Mouse (Mus musculus): Measurements from ENCODE around the gene Tmem203. TPM values are rescaled to one million over a fixed set of nuclear protein-coding genes. Genes with fewer than 3 reads are reported as not detected.

The Tmem203 gene
- total and polyA plus RNA-seq, 3 experiments = 21.2 to 28.3 (median 21.5) TPM

GRCm38 (mm10) chr2:25278928-25279882 is 24.0 kb downstream of the Tmem203 start:
- Histone ChIP-seq H3K27ac (ENCODE audit: insufficient read depth, low read depth) (no peak overlapping the region), H3K9me3 (replicated peaks; ENCODE audit: low read length) (no peaks in the 10 kb centered on the region), H3K36me3 (replicated peaks in 1 of 2; ENCODE audit: control insufficient read depth in 1 of 2, insufficient read depth in 1 of 2, low read length in 1 of 2) (peaks cover 72 to 91% of the 10 kb centered on the region in 2 experiments), H3K27me3 (replicated peaks) (no peaks in the 10 kb centered on the region), H3K9ac (ENCODE audit: insufficient read depth, low read depth) (no peak overlapping the region), H3K4me1 (ENCODE audit: control insufficient read depth in 1 of 2, insufficient read depth in 2 of 2) (no peaks in the 10 kb centered on the region), H3K4me2 (ENCODE audit: insufficient read depth, low read depth, poor library complexity, severe bottlenecking) (no peak overlapping the region), H3K4me3 (replicated peaks in 1 of 3; ENCODE audit: low read depth in 2 of 3, low read length in 2 of 3, poor library complexity in 1 of 3) (no peak overlapping the region), H3K79me2 (replicated peaks; ENCODE audit: control insufficient read depth, extremely low read depth, insufficient read depth, poor library complexity, severe bottlenecking) (0 out of 2 replicates have a peak, but pooled peaks cover 3% of the 10 kb centered on the region)
- no peak for TF ChIP-seq ZMIZ1 (IDR thresholded peaks at IDR 0.05; ENCODE audit: low read depth, low read length)
- TF ChIP-seq NRF1 (IDR thresholded peaks at IDR 0.05; ENCODE audit: low read depth, low read length) = no peak
- TF ChIP-seq RAD21 (IDR thresholded peaks at IDR 0.05; ENCODE audit: low read depth, low read length) = peak; percentile 71
- peak; percentile 80 to 99 for TF ChIP-seq CTCF (conservative IDR thresholded peaks at IDR 0.05 in 1 of 2, IDR thresholded peaks at IDR 0.05 in 1 of 2; ENCODE audit: low read depth in 2 of 2, low read length in 2 of 2)
- no peak for TF ChIP-seq CHD2 (IDR thresholded peaks at IDR 0.05; ENCODE audit: low read length)
- no peak for TF ChIP-seq POLR2A (IDR thresholded peaks at IDR 0.05; ENCODE audit: low read depth, low read length)
- no peak for TF ChIP-seq MAZ (IDR thresholded peaks at IDR 0.05; ENCODE audit: low read depth, low read length)
- no peak for TF ChIP-seq HCFC1 (IDR thresholded peaks at IDR 0.05; ENCODE audit: low read depth, low read length)
- TF ChIP-seq SMC3 (IDR thresholded peaks at IDR 0.05; ENCODE audit: low read depth, low read length) = peak; percentile 75
- TF ChIP-seq JUN (IDR thresholded peaks at IDR 0.05; ENCODE audit: insufficient read depth, low read depth, low read length) = no peak
- TF ChIP-seq BHLHE40 (IDR thresholded peaks at IDR 0.05; ENCODE audit: low read depth, low read length) = no peak
- dilution Hi-C loops (cut with MboI; ENCODE audit: extremely low pct_ligation_motif_present, extremely low pct_unique_long_range_greater_than_20kb, low sequenced_read_pairs) = no loop called here
- peak; percentile 88 for DNase-seq (ENCODE audit: extremely low read depth)
- in situ Hi-C loops (cut with MboI; ENCODE audit: low pct_ligation_motif_present, low pct_unique_long_range_greater_than_20kb, low sequenced_read_pairs) = loop anchor here (10.0 kb wide), 1 partner anchor 56 kb away; the partner anchor contains the start of gene Man1b1

GRCm38 (mm10) chr2:25285551-25285950 is 30.3 kb downstream of the Tmem203 start:
- TF ChIP-seq RAD21 (IDR thresholded peaks at IDR 0.05; ENCODE audit: low read depth, low read length) (no peak), POLR2A (IDR thresholded peaks at IDR 0.05; ENCODE audit: low read depth, low read length) (no peak), MXI1 (IDR thresholded peaks at IDR 0.05; ENCODE audit: low read depth, low read length) (no peak), ZC3H11A (IDR thresholded peaks at IDR 0.05; ENCODE audit: low read depth, low read length) (no peak), CTCF (conservative IDR thresholded peaks at IDR 0.05 in 1 of 2, IDR thresholded peaks at IDR 0.05 in 1 of 2; ENCODE audit: low read depth in 2 of 2, low read length in 2 of 2) (no peak), USF1 (IDR thresholded peaks at IDR 0.05; ENCODE audit: low read depth, low read length) (no peak), POLR2AphosphoS2 (IDR thresholded peaks at IDR 0.05; ENCODE audit: low read depth, low read length) (no peak), MYC (IDR thresholded peaks at IDR 0.05; ENCODE audit: low read depth, low read length) (no peak), USF2 (conservative IDR thresholded peaks at IDR 0.05; ENCODE audit: low read depth, low read length) (no peak)
- no peak for DNase-seq (ENCODE audit: extremely low read depth)
- Histone ChIP-seq H3K79me2 (replicated peaks; ENCODE audit: control insufficient read depth, extremely low read depth, insufficient read depth, poor library complexity, severe bottlenecking) (no peaks in the 10 kb centered on the region), H3K27ac (ENCODE audit: insufficient read depth, low read depth) (no peak overlapping the region), H3K9me3 (replicated peaks; ENCODE audit: low read length) (no peaks in the 10 kb centered on the region), H3K36me3 (replicated peaks in 1 of 2; ENCODE audit: control insufficient read depth in 1 of 2, insufficient read depth in 1 of 2, low read length in 1 of 2) (peaks cover 40 to 61% of the 10 kb centered on the region in 2 experiments), H3K4me1 (ENCODE audit: control insufficient read depth in 1 of 2, insufficient read depth in 2 of 2) (peaks cover 0 to 2% of the 10 kb centered on the region in 2 experiments; a peak in 1 of 4 replicates), H3K4me2 (ENCODE audit: insufficient read depth, low read depth, poor library complexity, severe bottlenecking) (no peak overlapping the region), H3K4me3 (replicated peaks in 1 of 3; ENCODE audit: low read depth in 2 of 3, low read length in 2 of 3, poor library complexity in 1 of 3) (no peak overlapping the region), H3K9ac (ENCODE audit: insufficient read depth, low read depth) (no peak overlapping the region), H3K27me3 (replicated peaks) (peaks cover 1% of the 10 kb centered on the region)
- dilution Hi-C loops (cut with MboI; ENCODE audit: extremely low pct_ligation_motif_present, extremely low pct_unique_long_range_greater_than_20kb, low sequenced_read_pairs) = no loop called here
- in situ Hi-C loops (cut with MboI; ENCODE audit: low pct_ligation_motif_present, low pct_unique_long_range_greater_than_20kb, low sequenced_read_pairs) = no loop called here
